ENCODE assay signal across 15 mouse cellular contexts in the genomic region with DNA sequence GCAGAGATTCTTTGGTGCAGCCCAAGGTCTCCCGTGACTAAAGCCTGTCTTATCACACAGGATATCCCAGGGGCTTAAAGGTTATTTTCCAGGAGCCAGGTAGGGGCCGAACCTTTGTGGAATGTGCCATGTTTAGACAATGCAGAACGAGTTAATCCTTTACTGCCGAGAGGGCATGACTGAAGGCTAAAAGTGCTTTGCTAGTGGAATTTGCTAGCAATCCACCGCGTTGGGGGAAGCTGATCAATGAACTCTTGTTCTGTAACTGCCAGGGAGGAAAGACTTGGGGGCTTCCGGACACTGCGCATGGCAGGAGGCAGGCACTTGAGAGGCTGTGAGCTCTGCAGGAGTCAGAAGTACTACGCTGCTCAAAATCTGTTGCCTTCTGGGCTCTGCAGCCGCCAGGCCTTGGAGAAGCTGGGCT.
DNase-seq lines count a peak whose midpoint lies in the region; ATAC-seq lines count a peak whose summit lies in the region.
"Had no signal": no experiment of that assay in that cellular context is flagged by ENCODE, and none has a peak within 500 bp of the region (broad histone marks: within the 10 kb centered on the region; RNA-seq: fewer than 3 reads in every experiment).

No protein-coding gene starts in this region.

- H3K27ac ChIP-seq in kidney, embryonic 15.5 days = no peak overlapping the region
- H3K27ac ChIP-seq in embryonic facial prominence, embryonic 11.5 days (replicated peaks; ENCODE audit: low read depth, low read length) = no peak overlapping the region
- H3K27ac ChIP-seq in limb, embryonic 13.5 days = peak overlapping the region; percentile 48
- H3K27ac ChIP-seq: layer of hippocampus, adult 2 months; limb, embryonic 15.5 days; macrophage had no signal

- 38% methylated on average over 10 of the region's 10 CpGs for WGBS in kidney, embryonic 15.5 days
- WGBS in embryonic facial prominence, embryonic 11.5 days = 7% methylated on average over 10 of the region's 10 CpGs
- 20% methylated on average over 10 of the region's 10 CpGs for WGBS in limb, embryonic 13.5 days

- no peaks in the 10 kb centered on the region for H3K4me1 ChIP-seq in kidney, embryonic 15.5 days
- no peaks in the 10 kb centered on the region for H3K4me1 ChIP-seq in embryonic facial prominence, embryonic 11.5 days (ENCODE audit: control insufficient read depth, insufficient read depth, low read length)
- H3K4me1 ChIP-seq in limb, embryonic 13.5 days = peaks cover 11% of the 10 kb centered on the region; the same call in 1 of the 2 replicates
- H3K4me1 ChIP-seq: limb, embryonic 15.5 days had no signal

- no peaks in the 10 kb centered on the region for H3K9me3 ChIP-seq in kidney, embryonic 15.5 days (replicated peaks)
- H3K9me3 ChIP-seq in embryonic facial prominence, embryonic 11.5 days (replicated peaks; ENCODE audit: control insufficient read depth, low read length) = no peaks in the 10 kb centered on the region
- H3K9me3 ChIP-seq in limb, embryonic 13.5 days = no peaks in the 10 kb centered on the region
- H3K9me3 ChIP-seq: limb, embryonic 15.5 days had no signal

- no peaks in the 10 kb centered on the region for H3K27me3 ChIP-seq in kidney, embryonic 15.5 days
- H3K27me3 ChIP-seq in embryonic facial prominence, embryonic 11.5 days (ENCODE audit: control insufficient read depth, insufficient read depth, low read length) = no peaks in the 10 kb centered on the region
- H3K27me3 ChIP-seq in limb, embryonic 13.5 days = no peaks in the 10 kb centered on the region
- H3K27me3 ChIP-seq: limb, embryonic 15.5 days had no signal

- peak; percentile 49 for DNase-seq in kidney, adult 18-20 months
- peak; percentile 45 for DNase-seq in embryo, embryonic 10.5 days (ENCODE audit: low spot score)
- DNase-seq in embryonic facial prominence, embryonic 11.5 days (ENCODE audit: low spot score) = peak; percentile 47
- no peak for DNase-seq in cerebellum, postnatal 36 days
- DNase-seq in adrenal gland, adult (ENCODE audit: inconsistent age in 2 of 2, low spot score in 1 of 2) = no peak
- DNase-seq: cerebellum, adult 9-11 months; gastrocnemius, postnatal 10 days; heart, postnatal 36 days; right cerebral cortex, adult 18-20 months; thymus, postnatal 14 days had no signal

- ATAC-seq in kidney, embryonic 15.5 days (replicated peaks; ENCODE audit: low FRiP score) = no peak
- ATAC-seq in embryonic facial prominence, embryonic 11.5 days (replicated peaks; ENCODE audit: insufficient number of reproducible peaks, low FRiP score, low TSS enrichment, low read depth) = no peak
- 0 out of 2 replicates have a peak, but pooled peaks have one; percentile 48 for ATAC-seq in limb, embryonic 13.5 days (ENCODE audit: low FRiP score, low read depth)

- H3K4me2 ChIP-seq in kidney, embryonic 15.5 days = no peak overlapping the region
- no peak overlapping the region for H3K4me2 ChIP-seq in embryonic facial prominence, embryonic 11.5 days (ENCODE audit: low read depth, low read length)
- no peak overlapping the region; the same call in 1 of the 2 replicates for H3K4me2 ChIP-seq in limb, embryonic 13.5 days (replicated peaks)
- H3K4me2 ChIP-seq: limb, embryonic 15.5 days had no signal

- H3K36me3 ChIP-seq in kidney, embryonic 15.5 days = no peaks in the 10 kb centered on the region
- H3K36me3 ChIP-seq in embryonic facial prominence, embryonic 11.5 days (replicated peaks; ENCODE audit: control insufficient read depth, insufficient read depth, low read depth, low read length) = no peaks in the 10 kb centered on the region
- no peaks in the 10 kb centered on the region for H3K36me3 ChIP-seq in limb, embryonic 13.5 days
- H3K36me3 ChIP-seq: limb, embryonic 15.5 days had no signal

- H3K9ac ChIP-seq in kidney, embryonic 15.5 days = no peak overlapping the region
- H3K9ac ChIP-seq in embryonic facial prominence, embryonic 11.5 days (replicated peaks; ENCODE audit: low read length) = peak overlapping the region; percentile 22
- H3K9ac ChIP-seq in limb, embryonic 13.5 days = no peak overlapping the region
- H3K9ac ChIP-seq: limb, embryonic 15.5 days had no signal

- no peak overlapping the region for H3K4me3 ChIP-seq in kidney, embryonic 15.5 days (replicated peaks)
- no peak overlapping the region for H3K4me3 ChIP-seq in embryonic facial prominence, embryonic 11.5 days (ENCODE audit: low read depth, low read length)
- no peak overlapping the region for H3K4me3 ChIP-seq in limb, embryonic 13.5 days
- H3K4me3 ChIP-seq: layer of hippocampus, adult 2 months; limb, embryonic 15.5 days had no signal

Comparison
In these comparisons a context has a peak if more than half of its experiments do, and no peak if none do; other contexts are left out.
1. DNase-seq: peak in kidney, adult 18-20 months (single experiment), embryo, embryonic 10.5 days (single experiment) and embryonic facial prominence, embryonic 11.5 days (single experiment); none in cerebellum, postnatal 36 days (0 of 2) and adrenal gland, adult (0 of 2).